Mouse (Mus musculus): ENCODE data around the gene Cftr.

DNA sequence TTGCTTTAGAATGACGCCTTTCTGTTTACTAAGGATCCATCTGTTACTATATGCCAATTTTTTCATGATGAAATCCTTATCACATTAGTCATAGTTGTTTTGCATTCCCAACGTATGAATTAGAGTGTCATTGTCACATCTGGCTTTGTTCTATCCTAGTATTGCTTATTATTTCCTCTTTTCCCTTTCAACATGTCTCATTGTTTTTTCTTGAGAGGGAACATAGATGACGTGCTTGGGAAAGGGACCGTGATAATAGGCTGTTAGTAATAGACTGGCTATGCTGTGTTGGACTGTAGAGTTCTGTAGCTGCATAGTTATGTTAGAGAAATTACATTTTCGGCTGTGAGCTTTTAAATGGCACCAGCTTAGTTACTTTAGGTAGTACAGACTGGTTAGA lies 131.6 kb downstream of the Cftr start:
- no peak for TF ChIP-seq REST (IDR thresholded peaks at IDR 0.05; ENCODE audit: insufficient read depth, insufficient read length)
- no peak for TF ChIP-seq POLR2A (IDR thresholded peaks at IDR 0.05; ENCODE audit: insufficient read length, low read depth)
- no peak for TF ChIP-seq SRF (IDR thresholded peaks at IDR 0.05; ENCODE audit: control insufficient read depth, insufficient read length, low read depth)
- TF ChIP-seq MYOG (IDR thresholded peaks at IDR 0.05; ENCODE audit: control insufficient read depth in 1 of 3, insufficient read depth in 1 of 3, insufficient read length in 2 of 3, low read depth in 2 of 3): no peak
- TF ChIP-seq E2F4 (IDR thresholded peaks at IDR 0.05; ENCODE audit: insufficient read depth): no peak
- TF ChIP-seq POLR2AphosphoS2 (IDR thresholded peaks at IDR 0.05; ENCODE audit: insufficient read length, low read depth): no peak
- no peak for TF ChIP-seq MAX (IDR thresholded peaks at IDR 0.05; ENCODE audit: low read depth)
- TF ChIP-seq TCF12 (IDR thresholded peaks at IDR 0.05; ENCODE audit: insufficient read depth, poor library complexity, severe bottlenecking): no peak
- TF ChIP-seq MYOD1 (IDR thresholded peaks at IDR 0.05; ENCODE audit: control insufficient read depth in 1 of 3, insufficient read length in 2 of 3, low read depth in 2 of 3): no peak

Data from myocyte (in vitro differentiated cells).